In the genomic region with DNA sequence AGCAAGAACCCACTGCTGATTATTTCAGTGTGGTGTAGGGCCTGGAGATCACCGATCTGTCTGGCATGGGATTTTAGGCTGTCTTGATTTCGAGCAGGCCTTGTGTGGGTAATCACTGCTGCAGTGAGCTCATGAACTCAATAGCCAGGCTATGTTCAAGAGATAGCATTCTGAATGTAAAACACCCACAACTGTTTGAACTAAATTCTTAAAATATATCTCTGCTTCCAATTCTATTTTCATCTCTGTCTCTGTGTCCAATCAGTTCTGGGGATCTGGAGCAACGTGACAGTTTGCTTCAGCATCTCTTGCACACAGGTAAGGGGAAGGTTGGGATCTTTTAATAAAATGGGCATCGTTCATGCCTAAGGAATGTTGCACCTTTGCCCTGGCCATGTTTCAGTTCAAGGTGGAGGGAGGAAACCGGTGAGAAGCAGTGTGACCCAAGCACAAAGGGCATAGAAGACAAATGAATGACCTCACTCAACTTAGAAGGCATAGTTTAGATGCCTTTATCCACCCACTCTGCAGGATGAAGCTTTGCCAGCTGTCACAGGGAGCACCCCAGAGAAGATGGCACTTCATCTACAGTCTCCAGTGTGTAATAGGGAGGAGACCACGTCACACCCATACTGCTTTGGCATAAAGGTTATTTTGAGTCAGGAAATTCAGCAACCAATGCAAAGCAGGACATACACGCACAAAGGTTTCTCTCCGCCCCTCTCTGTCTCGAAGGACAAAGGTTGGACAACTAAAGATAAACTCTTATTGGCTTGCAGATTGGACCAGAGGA, we compare ENCODE assay signal across 10 mouse cellular contexts. TPM values are rescaled to one million over a fixed set of nuclear protein-coding genes. Genes with fewer than 3 reads are reported as not detected.
DNase-seq lines count a peak whose midpoint lies in the region; ATAC-seq and TF ChIP-seq lines count a peak whose summit lies in the region.
"Had no signal": no experiment of that assay in that cellular context is flagged by ENCODE, and none has a peak within 500 bp of the region (broad histone marks: within the 10 kb centered on the region; RNA-seq: fewer than 3 reads in every experiment).

No protein-coding gene starts in this region.

- WGBS in intestine, embryonic 15.5 days, result 47% methylated on average over 9 of the region's 9 CpGs

- peaks cover 10% of the 10 kb centered on the region; the same call in 1 of the 2 replicates for H3K4me1 ChIP-seq in intestine, embryonic 15.5 days (replicated peaks)

- no peaks in the 10 kb centered on the region for H3K79me3 ChIP-seq in C2C12 (ENCODE audit: low read depth)

- H3K36me3 ChIP-seq in C2C12 (ENCODE audit: control insufficient read depth, insufficient read depth), result no peaks in the 10 kb centered on the region
- H3K36me3 ChIP-seq in intestine, embryonic 15.5 days, result no peaks in the 10 kb centered on the region

- no peaks in the 10 kb centered on the region for H3K79me2 ChIP-seq in C2C12 (ENCODE audit: control insufficient read depth, insufficient read depth)

- peak overlapping the region; percentile 79 for H3K4me2 ChIP-seq in intestine, embryonic 15.5 days (replicated peaks)

- no peaks in the 10 kb centered on the region for H3K9me3 ChIP-seq in intestine, embryonic 15.5 days

- H3ac ChIP-seq in C2C12 (ENCODE audit: control insufficient read depth, insufficient read length, low read depth), result no peak overlapping the region

- H3K9ac ChIP-seq in intestine, embryonic 15.5 days, result no peak overlapping the region

- H3K27me3 ChIP-seq in C2C12 (ENCODE audit: control insufficient read depth, insufficient read depth, insufficient read length), result no peaks in the 10 kb centered on the region
- H3K27me3 ChIP-seq in intestine, embryonic 15.5 days (replicated peaks), result no peaks in the 10 kb centered on the region

- H3K4me3 ChIP-seq in C2C12 (ENCODE audit: insufficient read depth, poor library complexity, severe bottlenecking), result peak overlapping the region; percentile 40
- peak overlapping the region; percentile 57 for H3K4me3 ChIP-seq in intestine, embryonic 15.5 days (replicated peaks)

- ATAC-seq in frontal cortex, adult (ENCODE audit: low TSS enrichment), result peak; percentile 32
- ATAC-seq in intestine, embryonic 15.5 days, result peak; percentile 32
- ATAC-seq in megakaryocyte progenitor cell, adult 5-6 weeks (replicated peaks; ENCODE audit: poor library complexity), result 0 out of 2 replicates have a peak, but pooled peaks have one; percentile 7

- no peak for TF ChIP-seq CTCF in C2C12 (IDR thresholded peaks at IDR 0.05; ENCODE audit: control insufficient read depth, insufficient read depth, insufficient read length)

- no peak for DNase-seq in frontal cortex, postnatal 14 days (ENCODE audit: low spot score in 2 of 2)
- peak; percentile 20 to 27 for DNase-seq in cerebellum, postnatal 25 days
- DNase-seq in spleen, adult 12 weeks (ENCODE audit: low spot score), result no peak
- DNase-seq in gastrocnemius, postnatal 10 days, result no peak

- peak overlapping the region; percentile 81 for H3K27ac ChIP-seq in intestine, embryonic 15.5 days

TF ChIP-seq in C2C12, 6 proteins besides CTCF, POLR2A, EP300 and RAD21:
- TF ChIP-seq MYOD1 (IDR thresholded peaks at IDR 0.05; ENCODE audit: control insufficient read depth, insufficient read length, low read depth), result peak; percentile 12
- no peak for TF ChIP-seq FOSL1 (IDR thresholded peaks at IDR 0.05; ENCODE audit: insufficient read depth, low read length, poor library complexity, severe bottlenecking)
- no peak for TF ChIP-seq MYOG (IDR thresholded peaks at IDR 0.05; ENCODE audit: control insufficient read depth, extremely low read depth, insufficient read length)
- TF ChIP-seq MAX (IDR thresholded peaks at IDR 0.05), result no peak
- no peak for TF ChIP-seq CEBPB (IDR thresholded peaks at IDR 0.05; ENCODE audit: low read depth)

RNA-seq across cellular contexts. Expression of a gene that starts 36.7 kb away (rescaled TPM):
- polyA plus RNA-seq in C2C12 (2012; fragmentation: generic; extraction: Trizol), result 0.01 TPM
- polyA plus RNA-seq in intestine, embryonic 15.5 days (2015; fragmentation: Nextera tagmentation; extraction: Ambion mirVana), result not detected in 2 replicates
- total RNA-seq in megakaryocyte progenitor cell, adult 5-6 weeks (2015), result 0.07 TPM in 1 of 2 replicates, not detected in the other
- total RNA-seq in megakaryocyte progenitor cell, adult 5-6 weeks (2017), result not detected in 2 replicates
- total RNA-seq in gastrocnemius, postnatal 10 days (2021), result not detected
- total RNA-seq: left cerebral cortex, postnatal 25 days had no signal

RNA-seq across cellular contexts. Expression of a gene that starts 38.7 kb away (rescaled TPM):
- 14.3 TPM for polyA plus RNA-seq in C2C12 (2012; fragmentation: generic; extraction: Trizol)
- polyA plus RNA-seq in intestine, embryonic 15.5 days (2015; fragmentation: Nextera tagmentation; extraction: Ambion mirVana), result 4.2 and 4.4 TPM in 2 replicates
- 35.3 and 40.5 TPM in 2 replicates for total RNA-seq in megakaryocyte progenitor cell, adult 5-6 weeks (2015)
- total RNA-seq in megakaryocyte progenitor cell, adult 5-6 weeks (2017), result 42.1 and 50.8 TPM in 2 replicates
- 10 to 100 TPM; 77.5 to 77.9 TPM for total RNA-seq in gastrocnemius, postnatal 10 days (2021)

RNA-seq across cellular contexts. Expression of a gene that starts 58.1 kb away (rescaled TPM):
- polyA plus RNA-seq in C2C12 (2012; fragmentation: generic; extraction: Trizol), result not detected
- not detected in 2 replicates for polyA plus RNA-seq in intestine, embryonic 15.5 days (2015; fragmentation: Nextera tagmentation; extraction: Ambion mirVana)
- total RNA-seq in megakaryocyte progenitor cell, adult 5-6 weeks (2015), result not detected in 2 replicates
- total RNA-seq in megakaryocyte progenitor cell, adult 5-6 weeks (2017), result not detected in 2 replicates
- total RNA-seq in gastrocnemius, postnatal 10 days (2021), result not detected
- total RNA-seq: ES-E14; left cerebral cortex, postnatal 25 days had no signal

Comparison
In these comparisons a context has a peak if more than half of its experiments do, and no peak if none do; other contexts are left out.
1. DNase-seq: peak in cerebellum, postnatal 25 days (2 of 2); none in frontal cortex, postnatal 14 days (0 of 2), spleen, adult 12 weeks (single experiment) and gastrocnemius, postnatal 10 days (single experiment).
2. Peak in every context shown above with its lines, with median percentiles within 50 percentile points of each other: ATAC-seq.